Mouse (Mus musculus) c-Kit-positive CD71-positive TER-119-negative erythroid progenitor cells, embryonic 14.5 days (primary cell): ENCODE measurements around the gene Mlip.
"Not testable (repeated sequence)": the region's sequence is repeated elsewhere in the genome, so short reads cannot be mapped to it uniquely, and the experiment has no call there.

Source experiments
- DNase-seq: peaks from one replicate; pipeline ENCODE4 v3.0.0-alpha.2; 2013; ENCODE audit warnings: low read depth

Mlip gene

GRCm38 (mm10) chr9:77198250-77198649, 154.5 kb downstream of the Mlip start:
- DNase-seq, result no peak

- DNase-seq, result no peak
Measured at GRCm38 (mm10) chr9:77179486-77179885, 173.3 kb downstream of the Mlip start.

- no peak for DNase-seq
Measured at GRCm38 (mm10) chr9:77175870-77176269, 176.9 kb downstream of the Mlip start.

- no peak for DNase-seq
Measured at GRCm38 (mm10) chr9:77172044-77172443, 180.7 kb downstream of the Mlip start.

- DNase-seq, result no peak
Measured at GRCm38 (mm10) chr9:77165877-77166276, 186.9 kb downstream of the Mlip start.

GRCm38 (mm10) chr9:77161764-77162163, 191.0 kb downstream of the Mlip start:
- no peak for DNase-seq

GRCm38 (mm10) chr9:77160277-77160926, 192.4 kb downstream of the Mlip start:
- no peak for DNase-seq

GRCm38 (mm10) chr9:77148518-77149257, 204.1 kb downstream of the Mlip start:
- no peak for DNase-seq

GRCm38 (mm10) chr9:77119735-77120134, 233.0 kb downstream of the Mlip start:
- no peak for DNase-seq

- DNase-seq, result no peak
Measured at GRCm38 (mm10) chr9:77096886-77097285, 255.9 kb downstream of the Mlip start.

GRCm38 (mm10) chr9:77083221-77083620, 269.5 kb downstream of the Mlip start:
- not testable (repeated sequence) for DNase-seq

GRCm38 (mm10) chr9:77071676-77072075, 281.1 kb downstream of the Mlip start:
- no peak for DNase-seq

GRCm38 (mm10) chr9:77056611-77057010, 296.2 kb downstream of the Mlip start:
- no peak for DNase-seq

GRCm38 (mm10) chr9:77054426-77055193, 298.2 kb downstream of the Mlip start:
- no peak for DNase-seq
